Mouse (Mus musculus): ENCODE measurements around the gene Jph3. TPM values are rescaled to one million over a fixed set of nuclear protein-coding genes. Genes with fewer than 3 reads are reported as not detected.

Jph3 gene
- polyA plus RNA-seq, 1 experiment from 2014 or later: 0.13 TPM

Other genes with a start within 250 kb of the Jph3 start
- gene 1700018B08Rik, start 185.3 kb upstream of the Jph3 start, polyA plus RNA-seq (2016; fragmentation: Nextera tagmentation; extraction: Ambion mirVana): not detected in 2 replicates
- gene Fbxo31, start 150.8 kb upstream of the Jph3 start, polyA plus RNA-seq (2016; fragmentation: Nextera tagmentation; extraction: Ambion mirVana): 19.6 and 19.8 TPM in 2 replicates
- 135 and 137 TPM in 2 replicates for gene Map1lc3b, start 139.3 kb upstream of the Jph3 start, polyA plus RNA-seq (2016; fragmentation: Nextera tagmentation; extraction: Ambion mirVana)
- gene Zcchc14, start 76.7 kb upstream of the Jph3 start, polyA plus RNA-seq (2016; fragmentation: Nextera tagmentation; extraction: Ambion mirVana): 2.8 and 2.9 TPM in 2 replicates
- gene Klhdc4, start 99.9 kb downstream of the Jph3 start, polyA plus RNA-seq (2016; fragmentation: Nextera tagmentation; extraction: Ambion mirVana): 34.1 and 36.2 TPM in 2 replicates
- gene Slc7a5, start 178.1 kb downstream of the Jph3 start, polyA plus RNA-seq (2016; fragmentation: Nextera tagmentation; extraction: Ambion mirVana): 52.6 and 58.9 TPM in 2 replicates
- gene Car5a, start 215.3 kb downstream of the Jph3 start, polyA plus RNA-seq (2016; fragmentation: Nextera tagmentation; extraction: Ambion mirVana): 0.69 and 0.85 TPM in 2 replicates
- gene Banp, start 220.1 kb downstream of the Jph3 start, polyA plus RNA-seq (2016; fragmentation: Nextera tagmentation; extraction: Ambion mirVana): 22.4 and 25.4 TPM in 2 replicates

Measured in liver, embryonic 12.5 days (tissue).